Mouse (Mus musculus): ENCODE measurements around the gene Rnf167. TPM values are rescaled to one million over a fixed set of nuclear protein-coding genes. Genes with fewer than 3 reads are reported as not detected.

Gene Rnf167
- polyA plus RNA-seq, 1 experiment from 2014 or later: 114 TPM

DNA sequence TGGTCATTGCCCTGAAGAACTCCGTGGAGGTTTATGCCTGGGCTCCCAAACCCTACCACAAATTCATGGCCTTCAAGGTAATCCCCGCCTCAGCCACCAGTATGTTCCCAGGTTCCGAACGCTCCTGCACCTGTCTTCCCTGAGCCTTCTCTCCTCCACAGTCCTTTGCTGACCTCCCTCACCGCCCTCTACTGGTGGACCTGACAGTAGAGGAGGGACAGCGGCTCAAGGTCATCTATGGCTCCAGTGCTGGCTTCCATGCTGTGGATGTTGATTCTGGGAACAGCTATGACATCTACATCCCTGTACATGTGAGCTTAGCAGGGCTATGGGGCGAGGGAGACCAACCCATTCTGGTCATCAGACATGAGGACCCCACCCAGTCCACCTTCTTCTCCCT, 34.5 kb upstream of the Rnf167 start:
- Histone ChIP-seq H3K4me3 (ENCODE audit: low read depth, low read length) (no peak overlapping the region), H3K9ac (ENCODE audit: low read depth, low read length) (no peak overlapping the region), H3K27ac (ENCODE audit: low read depth, low read length) (no peak overlapping the region), H3K9me3 (ENCODE audit: control insufficient read depth, low read length) (no peaks in the 10 kb centered on the region), H3K4me1 (replicated peaks; ENCODE audit: control insufficient read depth, insufficient read depth, low read length) (peaks cover 10% of the 10 kb centered on the region), H3K4me2 (no peak overlapping the region), H3K27me3 (replicated peaks; ENCODE audit: control insufficient read depth, insufficient read depth, low read length) (peaks cover 4% of the 10 kb centered on the region; the same call in 1 of the 2 replicates), H3K36me3 (ENCODE audit: control insufficient read depth, insufficient read depth, low read length) (peaks cover 37% of the 10 kb centered on the region)
- 83% methylated on average over 7 of the region's 7 CpGs for WGBS
- no peak for ATAC-seq (replicated peaks; ENCODE audit: low FRiP score)
- DNase-seq (ENCODE audit: low spot score): no peak

DNA sequence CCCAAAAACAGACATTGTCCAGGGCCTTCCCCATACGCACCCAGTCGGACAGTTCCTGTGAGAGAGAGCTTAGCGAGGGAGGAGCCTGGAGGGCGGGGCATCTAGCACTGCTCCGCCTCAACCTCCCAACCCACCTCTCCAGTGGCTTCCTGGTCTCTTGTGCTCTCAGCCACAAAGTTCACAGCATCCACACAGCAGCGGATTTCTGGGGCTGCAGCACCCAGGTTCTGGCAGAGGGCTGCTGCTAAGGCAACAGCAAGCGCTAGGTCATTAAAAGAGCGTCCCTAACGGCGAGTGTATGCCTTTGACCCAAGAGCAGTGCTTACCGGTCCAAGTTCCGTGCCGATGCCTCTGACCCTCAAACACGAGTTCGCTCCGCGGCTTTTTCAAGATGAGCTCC, 32.0 kb upstream of the Rnf167 start:
- H3K9ac ChIP-seq (ENCODE audit: low read depth, low read length): peak overlapping the region; percentile 68
- no peaks in the 10 kb centered on the region for H3K9me3 ChIP-seq (ENCODE audit: control insufficient read depth, low read length)
- DNase-seq (ENCODE audit: low spot score) (peak; percentile 75), ATAC-seq (replicated peaks; ENCODE audit: low FRiP score) (peak; percentile 84)
- H3K4me1 ChIP-seq (replicated peaks; ENCODE audit: control insufficient read depth, insufficient read depth, low read length): peaks cover 10% of the 10 kb centered on the region
- H3K36me3 ChIP-seq (ENCODE audit: control insufficient read depth, insufficient read depth, low read length): peaks cover 17% of the 10 kb centered on the region
- no peak overlapping the region for H3K27ac ChIP-seq (ENCODE audit: low read depth, low read length)
- peak overlapping the region; percentile 55 for H3K4me3 ChIP-seq (ENCODE audit: low read depth, low read length)
- H3K27me3 ChIP-seq (replicated peaks; ENCODE audit: control insufficient read depth, insufficient read depth, low read length): peaks cover 4% of the 10 kb centered on the region; the same call in 1 of the 2 replicates
- H3K4me2 ChIP-seq: peak overlapping the region; percentile 99
- 2% methylated on average over 17 of the region's 17 CpGs for WGBS

DNA sequence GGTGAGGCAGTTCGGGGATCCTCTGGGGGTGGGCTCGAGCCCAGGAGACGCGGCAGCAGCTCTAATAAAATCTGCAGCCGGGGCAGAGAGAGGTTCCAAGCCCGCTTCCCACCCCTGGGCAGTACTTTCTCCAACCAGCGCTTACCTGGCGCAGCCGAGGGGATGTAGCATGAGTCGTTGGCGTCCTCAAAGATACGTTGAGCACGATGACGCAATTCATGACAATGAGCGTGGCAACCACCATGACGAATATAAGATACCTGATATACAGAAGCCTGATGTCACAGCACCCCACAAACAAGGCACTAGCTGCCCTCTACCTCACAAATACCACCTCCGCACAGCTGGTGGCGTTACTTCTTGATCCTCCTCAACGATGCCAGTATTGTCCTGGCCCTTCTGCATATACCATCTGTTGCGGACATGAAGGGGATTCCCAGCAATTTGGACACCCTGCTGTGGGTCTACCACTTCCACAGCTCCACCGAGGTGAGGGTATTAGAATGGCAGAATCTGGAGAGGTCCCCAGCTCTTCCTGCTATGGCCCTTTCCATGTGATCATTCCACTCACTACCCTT, 31.4 kb upstream of the Rnf167 start, which contains the start of gene 4930544D05Rik:
Gene 4930544D05Rik, plus strand, starts transcription at position 333 of the 578 bp plus-strand sequence.
- peaks cover 4% of the 10 kb centered on the region; the same call in 1 of the 2 replicates for H3K27me3 ChIP-seq (replicated peaks; ENCODE audit: control insufficient read depth, insufficient read depth, low read length)
- WGBS: 17% methylated on average over 21 of the region's 21 CpGs
- H3K4me3 ChIP-seq (ENCODE audit: low read depth, low read length): peak within 1 kb of the TSS; percentile 55
- no peaks in the 10 kb centered on the region for H3K9me3 ChIP-seq (ENCODE audit: control insufficient read depth, low read length)
- peaks cover 10% of the 10 kb centered on the region for H3K4me1 ChIP-seq (replicated peaks; ENCODE audit: control insufficient read depth, insufficient read depth, low read length)
- peak within 1 kb of the TSS; percentile 68 for H3K9ac ChIP-seq (ENCODE audit: low read depth, low read length)
- DNase-seq (ENCODE audit: low spot score) (no peak), ATAC-seq (replicated peaks; ENCODE audit: low FRiP score) (0 out of 2 replicates have a peak, but pooled peaks have one; percentile 11)
- peaks cover 11% of the 10 kb centered on the region for H3K36me3 ChIP-seq (ENCODE audit: control insufficient read depth, insufficient read depth, low read length)
- H3K27ac ChIP-seq (ENCODE audit: low read depth, low read length): no peak within 1 kb of the TSS
- H3K4me2 ChIP-seq: peak within 1 kb of the TSS; percentile 99

DNA sequence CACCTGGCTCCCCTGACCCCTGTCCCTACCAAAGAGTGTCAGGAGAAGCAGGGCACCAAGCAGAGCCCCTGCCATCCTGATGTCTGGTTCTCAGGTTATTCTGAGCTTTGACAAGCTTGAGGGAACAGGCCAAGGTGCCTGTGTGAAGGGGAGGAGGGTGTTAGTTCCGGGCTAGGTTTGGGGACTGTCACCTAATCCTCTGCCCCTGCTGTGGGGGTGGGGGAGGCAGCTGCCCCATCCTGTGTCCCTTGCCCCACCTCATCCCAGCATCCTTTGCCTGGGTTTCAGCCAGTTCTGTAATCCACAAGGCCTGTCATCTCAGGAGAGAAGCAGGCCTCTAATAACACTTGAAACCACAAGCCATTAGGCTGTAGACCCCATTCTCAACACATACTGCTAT, 27.9 kb upstream of the Rnf167 start, which contains the start of gene Chrne:
Gene Chrne, minus strand, starts transcription at position 116 of the 400 bp plus-strand sequence.
- WGBS: 26% methylated on average over 1 of the region's 1 CpGs
- ATAC-seq (replicated peaks; ENCODE audit: low FRiP score) (no peak), DNase-seq (ENCODE audit: low spot score) (no peak)
- Histone ChIP-seq H3K9ac (ENCODE audit: low read depth, low read length) (no peak within 1 kb of the TSS), H3K9me3 (ENCODE audit: control insufficient read depth, low read length) (no peaks in the 10 kb centered on the region), H3K27ac (ENCODE audit: low read depth, low read length) (no peak within 1 kb of the TSS), H3K4me1 (replicated peaks; ENCODE audit: control insufficient read depth, insufficient read depth, low read length) (peaks cover 16% of the 10 kb centered on the region), H3K4me3 (ENCODE audit: low read depth, low read length) (no peak within 1 kb of the TSS), H3K27me3 (replicated peaks; ENCODE audit: control insufficient read depth, insufficient read depth, low read length) (peaks cover 4% of the 10 kb centered on the region; the same call in 1 of the 2 replicates), H3K36me3 (ENCODE audit: control insufficient read depth, insufficient read depth, low read length) (no peaks in the 10 kb centered on the region), H3K4me2 (no peak within 1 kb of the TSS)

DNA sequence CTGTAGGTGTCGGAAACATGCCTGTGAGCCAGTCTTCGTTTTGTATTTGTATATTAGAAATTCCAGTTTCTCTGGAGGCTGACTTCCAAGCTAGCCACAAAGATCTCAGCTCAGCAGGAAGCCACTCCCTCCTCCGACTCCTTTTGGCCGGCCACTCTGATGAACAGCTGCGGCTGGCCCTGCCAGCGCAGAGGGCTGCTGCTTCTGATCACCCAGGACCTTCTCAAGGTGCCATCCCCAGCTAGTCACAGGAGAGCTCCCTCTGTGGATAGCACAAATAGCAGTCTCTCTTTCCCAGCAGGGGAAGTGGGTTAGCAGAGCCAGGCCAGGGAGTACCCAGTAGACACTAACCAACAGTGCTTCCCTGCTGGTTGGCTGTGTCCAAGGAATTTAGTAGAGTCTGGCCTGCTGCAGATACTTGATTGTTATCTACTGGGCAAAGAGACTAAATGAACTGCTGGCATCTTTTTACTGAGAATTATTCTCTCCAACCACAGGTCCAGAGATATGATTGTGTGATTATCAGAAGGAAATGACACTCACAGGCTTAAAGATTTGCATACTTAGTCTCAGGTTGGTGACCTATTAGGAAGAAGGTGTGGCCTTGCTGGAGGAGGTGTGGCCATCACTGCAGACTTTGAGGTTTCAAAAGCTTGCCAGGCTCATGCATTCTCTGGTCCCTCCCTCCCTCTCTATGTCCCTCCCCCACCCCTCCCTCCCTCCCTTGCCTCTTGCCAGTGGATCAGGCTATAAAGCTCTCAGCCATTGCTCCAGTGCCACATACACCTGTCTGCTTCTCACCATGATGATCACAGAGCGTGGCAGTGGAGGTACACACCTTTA, 24.8 kb upstream of the Rnf167 start:
- Histone ChIP-seq H3K9me3 (ENCODE audit: control insufficient read depth, low read length) (no peaks in the 10 kb centered on the region), H3K27ac (ENCODE audit: low read depth, low read length) (no peak overlapping the region), H3K4me3 (ENCODE audit: low read depth, low read length) (no peak overlapping the region), H3K9ac (ENCODE audit: low read depth, low read length) (no peak overlapping the region), H3K36me3 (ENCODE audit: control insufficient read depth, insufficient read depth, low read length) (no peaks in the 10 kb centered on the region), H3K4me1 (replicated peaks; ENCODE audit: control insufficient read depth, insufficient read depth, low read length) (peaks cover 6% of the 10 kb centered on the region), H3K27me3 (replicated peaks; ENCODE audit: control insufficient read depth, insufficient read depth, low read length) (no peaks in the 10 kb centered on the region), H3K4me2 (no peak overlapping the region)
- no peak for DNase-seq (ENCODE audit: low spot score)
- peak; percentile 77 for ATAC-seq (replicated peaks; ENCODE audit: low FRiP score)
- 49% methylated on average over 7 of the region's 7 CpGs for WGBS

DNA sequence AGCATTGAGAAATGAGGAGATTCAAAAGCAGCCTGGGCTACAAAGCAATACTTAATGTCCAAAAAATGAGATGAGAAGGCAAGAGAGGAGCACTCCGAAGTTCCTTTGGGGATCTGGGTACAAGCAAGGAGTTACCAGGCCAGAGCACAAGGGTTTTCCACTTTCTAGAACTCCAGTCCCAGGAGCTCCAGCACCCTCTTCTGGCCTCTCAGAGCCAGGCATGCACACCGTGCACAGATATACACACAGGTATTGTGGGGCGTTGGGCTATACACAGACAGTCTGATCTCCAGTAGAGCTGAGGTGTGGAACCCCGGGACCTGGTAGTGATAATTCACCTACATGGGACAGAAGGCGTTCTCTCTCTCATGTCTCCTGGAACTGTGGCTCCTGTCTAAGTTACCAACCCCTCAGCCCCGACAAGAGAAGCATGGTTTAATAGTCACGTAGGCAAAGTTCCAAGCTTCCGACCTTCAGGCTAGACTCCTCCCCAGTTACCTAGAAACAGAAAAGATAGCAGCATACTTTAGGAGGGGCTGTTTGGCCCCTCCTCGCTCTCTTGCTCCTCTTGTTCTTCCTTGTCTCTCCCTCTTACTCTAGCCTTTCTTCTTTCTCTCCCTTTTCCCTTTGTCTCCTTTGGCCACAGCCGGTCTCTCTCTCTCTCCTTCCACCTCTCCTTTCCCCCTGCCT, 23.8 kb upstream of the Rnf167 start:
- Histone ChIP-seq H3K9me3 (ENCODE audit: control insufficient read depth, low read length) (no peaks in the 10 kb centered on the region), H3K9ac (ENCODE audit: low read depth, low read length) (no peak overlapping the region), H3K4me3 (ENCODE audit: low read depth, low read length) (no peak overlapping the region), H3K4me2 (no peak overlapping the region), H3K36me3 (ENCODE audit: control insufficient read depth, insufficient read depth, low read length) (no peaks in the 10 kb centered on the region), H3K4me1 (replicated peaks; ENCODE audit: control insufficient read depth, insufficient read depth, low read length) (peaks cover 6% of the 10 kb centered on the region), H3K27me3 (replicated peaks; ENCODE audit: control insufficient read depth, insufficient read depth, low read length) (no peaks in the 10 kb centered on the region), H3K27ac (ENCODE audit: low read depth, low read length) (no peak overlapping the region)
- ATAC-seq (replicated peaks; ENCODE audit: low FRiP score) (no peak), DNase-seq (ENCODE audit: low spot score) (no peak)
- WGBS: 75% methylated on average over 10 of the region's 10 CpGs

DNA sequence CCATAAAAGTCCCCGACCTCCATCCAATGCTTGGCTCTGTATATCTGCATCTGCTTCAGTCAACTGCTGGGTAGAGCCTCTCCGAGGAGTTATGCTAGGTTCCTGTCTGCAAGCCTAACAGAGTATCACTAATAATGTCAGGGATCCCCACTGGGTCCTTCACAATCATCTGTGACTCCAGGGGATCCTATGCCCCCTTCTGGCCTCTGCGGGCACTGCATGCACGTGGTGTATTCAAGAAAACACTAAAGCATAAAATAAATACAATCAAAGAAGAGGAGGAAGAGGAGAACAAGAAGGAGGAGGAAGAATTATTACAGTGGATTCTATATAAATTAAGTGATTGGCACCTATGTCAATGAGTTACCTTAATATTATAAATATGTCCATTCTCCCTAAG, 21.6 kb upstream of the Rnf167 start:
- ATAC-seq (replicated peaks; ENCODE audit: low FRiP score) (no peak), DNase-seq (ENCODE audit: low spot score) (peak; percentile 61)
- Histone ChIP-seq H3K9ac (ENCODE audit: low read depth, low read length) (no peak overlapping the region), H3K4me1 (replicated peaks; ENCODE audit: control insufficient read depth, insufficient read depth, low read length) (peaks cover 6% of the 10 kb centered on the region), H3K9me3 (ENCODE audit: control insufficient read depth, low read length) (no peaks in the 10 kb centered on the region), H3K27me3 (replicated peaks; ENCODE audit: control insufficient read depth, insufficient read depth, low read length) (no peaks in the 10 kb centered on the region), H3K4me3 (ENCODE audit: low read depth, low read length) (no peak overlapping the region), H3K36me3 (ENCODE audit: control insufficient read depth, insufficient read depth, low read length) (no peaks in the 10 kb centered on the region), H3K4me2 (no peak overlapping the region), H3K27ac (ENCODE audit: low read depth, low read length) (no peak overlapping the region)
- WGBS: 46% methylated on average over 4 of the region's 4 CpGs

DNA sequence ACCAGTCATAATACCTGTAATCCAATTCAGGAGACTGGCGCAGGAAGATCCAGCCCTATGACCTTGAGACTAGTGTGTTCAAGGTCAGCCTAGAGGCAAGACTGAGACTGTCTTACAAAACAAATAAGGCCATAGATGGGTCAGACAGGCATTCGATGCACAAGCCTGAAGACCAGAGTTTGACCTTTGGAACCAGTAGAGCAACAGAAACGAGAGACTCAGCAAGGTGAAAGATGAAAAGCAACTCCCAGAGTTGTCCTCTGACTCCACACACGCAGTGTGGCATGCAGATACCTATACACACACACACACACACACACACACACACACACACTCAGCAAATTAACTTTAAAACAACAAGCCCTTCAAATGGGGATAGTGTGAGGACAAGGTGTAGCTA, 20.2 kb upstream of the Rnf167 start:
- Histone ChIP-seq H3K9me3 (ENCODE audit: control insufficient read depth, low read length) (no peaks in the 10 kb centered on the region), H3K4me3 (ENCODE audit: low read depth, low read length) (no peak overlapping the region), H3K4me1 (replicated peaks; ENCODE audit: control insufficient read depth, insufficient read depth, low read length) (peaks cover 6% of the 10 kb centered on the region), H3K4me2 (no peak overlapping the region), H3K27me3 (replicated peaks; ENCODE audit: control insufficient read depth, insufficient read depth, low read length) (no peaks in the 10 kb centered on the region), H3K9ac (ENCODE audit: low read depth, low read length) (no peak overlapping the region), H3K36me3 (ENCODE audit: control insufficient read depth, insufficient read depth, low read length) (no peaks in the 10 kb centered on the region), H3K27ac (ENCODE audit: low read depth, low read length) (no peak overlapping the region)
- DNase-seq (ENCODE audit: low spot score): no peak
- 70% methylated on average over 4 of the region's 4 CpGs for WGBS
- ATAC-seq (replicated peaks; ENCODE audit: low FRiP score): no peak

Data from liver, embryonic 11.5 days (tissue).